Mouse (Mus musculus) heart, postnatal 0 days (tissue): Measurements from ENCODE around the gene Gtf2i. TPM values are rescaled to one million over a fixed set of nuclear protein-coding genes. Genes with fewer than 3 reads are reported as not detected.

Experiments used
- ATAC-seq: fragments of 200-750 bp; cut with Nextera tagmentation; 2 replicates; pipeline ENCODE4 v1.8.0; 2017; ENCODE audit warnings: low read depth, moderate number of reproducible peaks, moderate library complexity; ENCODE audit not compliant: insufficient read depth
- DNase-seq: peaks from one replicate; pipeline ENCODE4 v3.0.0-alpha.2; 2016; ENCODE audit warnings: low spot score
- H3K27ac ChIP-seq: fragments of 300-500 bp; sonication (generic); 2 replicates; pipeline ENCODE4 v1.5.1; 2014; ENCODE audit warnings: low read depth, mild to moderate bottlenecking
- H3K27me3 ChIP-seq: fragments of 300-500 bp; sonication (generic); 2 replicates; pipeline ENCODE4 v1.6.1; 2014; ENCODE audit warnings: low read length, mixed read lengths; ENCODE audit not compliant: control insufficient read depth, insufficient read depth
- H3K36me3 ChIP-seq: fragments of 300-500 bp; sonication (generic); replicated peaks from 2 replicates; pipeline ENCODE4 v1.6.1; 2014; ENCODE audit warnings: low read length, mixed read lengths; ENCODE audit not compliant: control insufficient read depth, insufficient read depth
- H3K4me1 ChIP-seq: fragments of 300-500 bp; sonication (generic); 2 replicates; pipeline ENCODE4 v1.6.1; 2014; ENCODE audit warnings: antibody characterized with exemption; ENCODE audit not compliant: control insufficient read depth, insufficient read depth
- H3K4me2 ChIP-seq: fragments of 300-500 bp; sonication (generic); 2 replicates; pipeline ENCODE4 v1.6.1; 2014; ENCODE audit warnings: low read depth, mild to moderate bottlenecking, low read length, moderate library complexity
- H3K4me3 ChIP-seq: fragments of 300-500 bp; sonication (generic); 2 replicates; pipeline ENCODE4 v1.5.1; 2014; ENCODE audit warnings: low read depth, low read length
- H3K9ac ChIP-seq: fragments of 300-500 bp; sonication (generic); replicated peaks from 2 replicates; pipeline ENCODE4 v1.6.1; 2014; ENCODE audit warnings: low read depth, low read length, mixed read lengths
- H3K9me3 ChIP-seq: fragments of 300-500 bp; sonication (generic); replicated peaks from 2 replicates; pipeline ENCODE4 v1.6.1; 2016; ENCODE audit warnings: low read length; ENCODE audit not compliant: control insufficient read depth
- CTCF ChIP-seq: IDR thresholded peaks from 2 replicates; pipeline ENCODE4 v1.5.1; 2016; ENCODE audit warnings: antibody characterized with exemption, control low read depth, low read depth
- EP300 ChIP-seq: IDR thresholded peaks from 2 replicates; pipeline ENCODE4 v1.6.1; 2016; ENCODE audit warnings: antibody characterized with exemption, low read depth
- WGBS: fragments of 180-500 bp; shearing (Covaris S2); extraction: QIAGEN DNeasy Blood & Tissue Kit; methylation state at CpG from one replicate; pipeline ENCODE4 v1.1.7; 2014; 5-methylcytosine and 5-hydroxymethylcytosine counted together
- polyA plus RNA-seq: library from polyadenylated mRNA; unstranded; fragments of >200 nt; fragmentation: Nextera tagmentation; extraction: Ambion mirVana; gene quantifications from 2 replicates; pipeline ENCODE4 v1.2.1, GENCODE M21; 2015
- total RNA-seq: library from RNA; depleted of rRNA; stranded (reverse); fragments of >200 nt; gene quantifications from 2 replicates; pipeline ENCODE4 v1.2.3, GENCODE M21; 2014; ENCODE audit warnings: low replicate concordance

Gene Gtf2i
- total and polyA plus RNA-seq, 2 experiments from 2014 or later = 81.9 to 97.1 TPM

GRCm38 (mm10) chr5:134321699-134322098 lies 7.1 kb upstream of the Gtf2i start:
- H3K9ac ChIP-seq = no peak overlapping the region
- no peak for TF ChIP-seq CTCF
- no peak for TF ChIP-seq EP300
- no peaks in the 10 kb centered on the region for H3K27me3 ChIP-seq
- no peak for DNase-seq
- no peak overlapping the region for H3K4me3 ChIP-seq
- H3K9me3 ChIP-seq = no peaks in the 10 kb centered on the region
- H3K4me1 ChIP-seq = no peaks in the 10 kb centered on the region
- H3K36me3 ChIP-seq = no peaks in the 10 kb centered on the region
- no peak overlapping the region for H3K4me2 ChIP-seq
- WGBS = 74% methylated on average over 7 of the region's 7 CpGs
- ATAC-seq = no peak
- H3K27ac ChIP-seq = no peak overlapping the region

- Histone ChIP-seq H3K4me2 (no peak overlapping the region), H3K27me3 (no peaks in the 10 kb centered on the region), H3K9ac (no peak overlapping the region), H3K27ac (no peak overlapping the region), H3K4me1 (peaks cover 4% of the 10 kb centered on the region; the same call in 1 of the 2 replicates), H3K9me3 (no peaks in the 10 kb centered on the region), H3K4me3 (no peak overlapping the region), H3K36me3 (no peaks in the 10 kb centered on the region)
- no peak for DNase-seq
- 74% methylated on average over 6 of the region's 6 CpGs for WGBS
- no peak for ATAC-seq
- TF ChIP-seq EP300 (no peak), CTCF (no peak)
Measured at GRCm38 (mm10) chr5:134318903-134319302, 4.3 kb upstream of the Gtf2i start.

GRCm38 (mm10) chr5:134316721-134317120 lies 2.2 kb upstream of the Gtf2i start:
- DNase-seq (no peak), ATAC-seq (no peak)
- no peak for TF ChIP-seq CTCF
- TF ChIP-seq EP300 = no peak
- H3K36me3 ChIP-seq = no peaks in the 10 kb centered on the region
- H3K4me2 ChIP-seq = no peak overlapping the region
- peak overlapping the region; percentile 100 for H3K27ac ChIP-seq
- no peak overlapping the region for H3K4me3 ChIP-seq
- 36% methylated on average over 7 of the region's 7 CpGs for WGBS
- peaks cover 4% of the 10 kb centered on the region; the same call in 1 of the 2 replicates for H3K4me1 ChIP-seq
- H3K9me3 ChIP-seq = no peaks in the 10 kb centered on the region
- no peak overlapping the region for H3K9ac ChIP-seq
- no peaks in the 10 kb centered on the region for H3K27me3 ChIP-seq

GRCm38 (mm10) chr5:134315623-134316350 lies 1.2 kb upstream of the Gtf2i start:
- Histone ChIP-seq H3K36me3 (peaks cover 7% of the 10 kb centered on the region; the same call in 1 of the 2 replicates), H3K27ac (peak overlapping the region; percentile 100), H3K4me3 (peak overlapping the region; percentile 80), H3K27me3 (no peaks in the 10 kb centered on the region), H3K9me3 (no peaks in the 10 kb centered on the region), H3K9ac (peak overlapping the region; percentile 97), H3K4me1 (peaks cover 4% of the 10 kb centered on the region; the same call in 1 of the 2 replicates), H3K4me2 (peak overlapping the region; percentile 71)
- DNase-seq (peak; percentile 77), ATAC-seq (no peak)
- TF ChIP-seq EP300 (no peak), CTCF (peak; percentile 20)
- 2% methylated on average over 25 of the region's 25 CpGs for WGBS

GRCm38 (mm10) chr5:134314068-134314674 lies 389 bp downstream of the Gtf2i start:
- Histone ChIP-seq H3K4me2 (peak overlapping the region; percentile 71), H3K27me3 (no peaks in the 10 kb centered on the region), H3K27ac (peak overlapping the region; percentile 100), H3K36me3 (peaks cover 23% of the 10 kb centered on the region), H3K4me3 (peak overlapping the region; percentile 80), H3K9me3 (no peaks in the 10 kb centered on the region), H3K4me1 (peaks cover 4% of the 10 kb centered on the region; the same call in 1 of the 2 replicates), H3K9ac (peak overlapping the region; percentile 97)
- ATAC-seq = peak; percentile 34
- TF ChIP-seq EP300 = no peak
- no peak for TF ChIP-seq CTCF
- under 1% methylated on average over 51 of the region's 64 CpGs for WGBS
- DNase-seq = no peak
